Mouse (Mus musculus): ENCODE measurements around the gene Trp53i13. TPM values are rescaled to one million over a fixed set of nuclear protein-coding genes. Genes with fewer than 3 reads are reported as not detected.
A peak's percentile ranks its signal among the peaks of the same experiment; 100 is the strongest.

The Trp53i13 gene
- polyA plus RNA-seq, 1 experiment from 2014 or later, result 49.1 TPM

DNA sequence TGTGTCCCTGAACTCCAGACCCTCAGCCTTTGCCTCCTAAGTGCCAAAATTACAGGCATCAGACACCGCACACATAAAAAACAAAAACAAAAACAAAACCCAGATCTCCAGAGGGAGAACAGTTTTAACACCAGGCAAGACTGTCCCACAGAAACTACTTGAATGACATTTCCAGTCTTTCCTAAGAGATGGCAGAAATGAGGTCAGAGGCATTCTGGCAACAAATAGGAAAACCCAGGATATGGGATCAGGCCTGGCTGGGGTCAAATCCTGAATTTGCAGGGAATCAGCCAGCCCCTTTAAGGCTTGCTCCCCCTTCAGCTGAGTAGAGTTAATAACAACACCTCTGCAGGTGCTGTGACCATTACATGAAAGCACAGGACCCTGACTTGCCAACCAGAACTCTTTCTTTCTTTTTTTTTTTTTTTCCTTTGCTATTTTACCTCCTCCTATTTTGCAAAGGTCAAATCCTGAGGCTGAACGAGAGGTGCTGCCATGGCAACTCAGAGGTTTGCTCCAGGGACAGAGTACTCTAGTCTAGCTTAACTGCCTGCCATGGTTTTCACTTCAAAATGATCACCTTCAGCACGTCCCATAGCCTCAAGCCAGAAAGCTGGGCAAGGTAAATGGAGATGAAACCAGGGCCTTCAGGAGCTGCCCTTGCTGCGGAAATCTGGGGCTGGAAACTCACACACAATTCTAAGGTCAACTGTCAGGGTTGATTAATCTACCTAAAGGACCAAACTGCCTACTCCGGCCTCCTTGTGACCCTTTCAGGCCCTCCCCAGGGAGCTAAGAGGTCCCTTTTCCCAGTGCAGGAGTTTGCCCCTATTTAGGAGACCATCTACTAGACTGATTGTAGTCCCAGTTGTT, 1.0 kb upstream of the Trp53i13 start:
- Histone ChIP-seq H3K4me1 (replicated peaks) (peaks cover 33% of the 10 kb centered on the region), H3K27me3 (peaks cover 53% of the 10 kb centered on the region), H3K36me3 (no peaks in the 10 kb centered on the region), H3K4me3 (replicated peaks) (no peak overlapping the region), H3K9ac (replicated peaks) (no peak overlapping the region), H3K27ac (no peak overlapping the region), H3K4me2 (no peak overlapping the region), H3K9me3 (no peaks in the 10 kb centered on the region)
- no peak for ATAC-seq (ENCODE audit: insufficient number of reproducible peaks, insufficient read depth, low FRiP score, low TSS enrichment, low read depth)
- 48% methylated on average over 5 of the region's 5 CpGs for WGBS

DNA sequence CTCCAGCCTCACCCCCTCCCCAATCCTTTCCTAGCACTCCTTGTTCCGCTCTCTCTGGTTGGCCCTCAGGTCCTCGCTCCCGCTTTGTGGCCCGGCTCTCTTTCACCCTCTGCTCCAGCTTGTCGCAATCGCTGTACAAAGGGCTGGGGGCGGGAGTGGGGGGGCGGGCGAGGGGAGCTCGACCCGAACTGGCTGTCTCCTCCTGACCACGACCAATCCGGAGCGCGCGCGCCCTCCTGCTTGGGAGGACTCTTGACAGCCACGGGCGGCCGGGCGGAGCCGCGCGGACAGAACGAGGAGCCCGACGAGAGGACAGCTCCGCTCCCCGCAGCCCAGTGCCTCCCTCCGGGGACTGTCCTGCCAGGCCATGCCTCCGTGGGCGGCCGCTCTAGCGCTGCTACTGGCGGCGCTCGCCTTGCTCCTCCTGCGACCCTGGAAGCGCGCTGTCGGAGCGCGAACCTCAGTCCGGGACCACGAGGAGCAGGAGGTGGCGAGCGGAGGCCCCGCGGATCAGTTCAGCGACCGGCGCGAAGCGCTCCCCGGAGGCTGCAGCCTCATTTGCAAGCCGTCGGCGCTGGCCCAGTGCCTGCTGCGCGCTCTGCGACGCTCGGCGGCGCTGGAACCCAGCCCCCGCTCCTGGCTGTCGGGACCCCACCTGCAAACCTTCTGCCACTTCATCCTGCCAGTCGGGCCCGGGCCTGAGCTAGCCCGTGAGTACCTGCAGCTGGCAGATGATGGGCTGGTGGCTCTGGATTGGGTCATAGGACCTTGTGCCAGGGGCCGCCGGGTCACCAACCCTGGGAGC, 746 bp downstream of the Trp53i13 start, which contains the start of gene Abhd15:
TSS of gene Abhd15 (plus strand) at position 290 of the 805 bp plus-strand sequence.
- Histone ChIP-seq H3K4me2 (peak within 1 kb of the TSS; percentile 95), H3K9me3 (no peaks in the 10 kb centered on the region), H3K4me3 (replicated peaks) (peak within 1 kb of the TSS; percentile 66), H3K9ac (replicated peaks) (peak within 1 kb of the TSS; percentile 54; the same call in 1 of the 2 replicates), H3K4me1 (replicated peaks) (peaks cover 34% of the 10 kb centered on the region), H3K27me3 (peaks cover 51% of the 10 kb centered on the region), H3K36me3 (peaks cover 7% of the 10 kb centered on the region; the same call in 1 of the 2 replicates), H3K27ac (no peak within 1 kb of the TSS)
- under 1% methylated on average over 71 of the region's 72 CpGs for WGBS
- ATAC-seq (ENCODE audit: insufficient number of reproducible peaks, insufficient read depth, low FRiP score, low TSS enrichment, low read depth), result peak; percentile 12; the same call in 1 of the 2 replicates

GRCm38 (mm10) chr11:77514281-77514831, 1.4 kb downstream of the Trp53i13 start:
- Histone ChIP-seq H3K4me1 (replicated peaks) (peaks cover 34% of the 10 kb centered on the region), H3K4me2 (peak overlapping the region; percentile 95), H3K27ac (no peak overlapping the region), H3K9me3 (no peaks in the 10 kb centered on the region), H3K27me3 (peaks cover 50% of the 10 kb centered on the region), H3K4me3 (replicated peaks) (peak overlapping the region; percentile 56), H3K9ac (replicated peaks) (peak overlapping the region; percentile 54; the same call in 1 of the 2 replicates), H3K36me3 (peaks cover 14% of the 10 kb centered on the region)
- 7% methylated on average over 19 of the region's 19 CpGs for WGBS
- no peak for ATAC-seq (ENCODE audit: insufficient number of reproducible peaks, insufficient read depth, low FRiP score, low TSS enrichment, low read depth)

GRCm38 (mm10) chr11:77513811-77514170, 2.0 kb downstream of the Trp53i13 start:
- peak overlapping the region; percentile 95 for H3K4me2 ChIP-seq
- H3K27me3 ChIP-seq, result peaks cover 50% of the 10 kb centered on the region
- 8% methylated on average over 10 of the region's 10 CpGs for WGBS
- no peaks in the 10 kb centered on the region for H3K9me3 ChIP-seq
- H3K36me3 ChIP-seq, result peaks cover 19% of the 10 kb centered on the region
- H3K9ac ChIP-seq (replicated peaks), result peak overlapping the region; percentile 52; the same call in 1 of the 2 replicates
- no peak; the same call in 1 of the 2 replicates for ATAC-seq (ENCODE audit: insufficient number of reproducible peaks, insufficient read depth, low FRiP score, low TSS enrichment, low read depth)
- peaks cover 36% of the 10 kb centered on the region for H3K4me1 ChIP-seq (replicated peaks)
- peak overlapping the region; percentile 66 for H3K4me3 ChIP-seq (replicated peaks)
- no peak overlapping the region for H3K27ac ChIP-seq

DNA sequence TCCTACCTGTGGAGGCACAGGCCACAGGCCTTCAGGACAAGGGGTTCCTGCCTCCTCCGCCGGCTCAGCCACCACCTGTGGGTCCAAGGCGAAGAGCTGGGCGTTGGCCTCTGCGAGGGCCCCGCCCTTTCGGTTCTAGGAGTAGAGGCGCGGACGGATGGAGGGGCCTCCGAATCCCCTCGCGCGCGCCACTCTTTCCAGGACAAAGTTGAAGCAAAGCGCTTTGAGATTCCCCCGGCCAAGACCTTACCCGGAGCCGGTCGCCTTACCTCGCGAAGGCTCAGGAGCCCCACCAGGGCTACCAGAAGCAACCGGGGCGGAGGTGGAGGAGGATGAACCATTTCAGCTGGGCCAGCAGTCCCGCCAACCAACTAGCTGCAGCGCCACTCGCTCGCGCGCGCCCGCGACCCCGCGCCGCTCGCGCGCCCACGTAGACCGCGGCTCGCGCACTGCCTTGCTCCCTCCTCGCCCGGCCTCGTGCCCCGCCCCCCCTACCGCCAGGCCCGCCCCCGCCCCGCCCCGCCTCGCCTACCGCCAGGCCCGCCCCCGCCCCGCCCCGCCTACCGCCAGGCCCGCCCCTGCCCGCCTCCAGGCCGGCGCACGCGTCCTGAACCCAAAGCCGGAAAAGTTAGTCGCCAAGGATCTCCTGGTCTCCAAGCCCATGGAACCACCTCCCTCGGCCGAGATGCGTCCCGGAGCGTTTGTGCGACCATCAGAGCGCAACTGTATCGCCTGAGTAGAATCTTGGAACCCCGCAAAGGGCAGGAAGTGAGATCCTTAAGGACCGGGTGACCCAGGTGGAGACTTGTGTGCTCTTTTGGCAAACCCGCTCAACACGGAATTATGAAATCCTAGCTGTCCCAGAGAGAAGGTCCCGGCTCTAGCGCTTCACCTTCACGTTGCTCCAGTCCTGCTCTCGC, 2.6 kb downstream of the Trp53i13 start:
- Histone ChIP-seq H3K4me3 (replicated peaks) (peak overlapping the region; percentile 66), H3K27me3 (peaks cover 45% of the 10 kb centered on the region), H3K9ac (replicated peaks) (peak overlapping the region; percentile 78), H3K27ac (peak overlapping the region; percentile 83), H3K4me2 (peak overlapping the region; percentile 95), H3K4me1 (replicated peaks) (peaks cover 42% of the 10 kb centered on the region), H3K36me3 (peaks cover 24% of the 10 kb centered on the region), H3K9me3 (no peaks in the 10 kb centered on the region)
- peak; percentile 48 for ATAC-seq (ENCODE audit: insufficient number of reproducible peaks, insufficient read depth, low FRiP score, low TSS enrichment, low read depth)
- WGBS, result under 1% methylated on average over 54 of the region's 84 CpGs

GRCm38 (mm10) chr11:77511336-77511735, 4.4 kb downstream of the Trp53i13 start:
- Histone ChIP-seq H3K27me3 (peaks cover 28% of the 10 kb centered on the region), H3K27ac (no peak overlapping the region), H3K4me1 (replicated peaks) (peaks cover 41% of the 10 kb centered on the region), H3K9me3 (no peaks in the 10 kb centered on the region), H3K4me3 (replicated peaks) (no peak overlapping the region), H3K9ac (replicated peaks) (no peak overlapping the region), H3K4me2 (no peak overlapping the region), H3K36me3 (peaks cover 39% of the 10 kb centered on the region)
- ATAC-seq (ENCODE audit: insufficient number of reproducible peaks, insufficient read depth, low FRiP score, low TSS enrichment, low read depth), result no peak
- 79% methylated on average over 5 of the region's 5 CpGs for WGBS

GRCm38 (mm10) chr11:77508068-77509021, 7.4 kb downstream of the Trp53i13 start:
- H3K27me3 ChIP-seq, result no peaks in the 10 kb centered on the region
- H3K27ac ChIP-seq, result peak overlapping the region; percentile 56
- H3K4me2 ChIP-seq, result peak overlapping the region; percentile 76
- H3K4me3 ChIP-seq (replicated peaks), result peak overlapping the region; percentile 38
- H3K9ac ChIP-seq (replicated peaks), result peak overlapping the region; percentile 58
- H3K4me1 ChIP-seq (replicated peaks), result peaks cover 16% of the 10 kb centered on the region
- peak; percentile 70; the same call in 1 of the 2 replicates for ATAC-seq (ENCODE audit: insufficient number of reproducible peaks, insufficient read depth, low FRiP score, low TSS enrichment, low read depth)
- H3K36me3 ChIP-seq, result peaks cover 69% of the 10 kb centered on the region
- H3K9me3 ChIP-seq, result no peaks in the 10 kb centered on the region
- 16% methylated on average over 49 of the region's 49 CpGs for WGBS

DNA sequence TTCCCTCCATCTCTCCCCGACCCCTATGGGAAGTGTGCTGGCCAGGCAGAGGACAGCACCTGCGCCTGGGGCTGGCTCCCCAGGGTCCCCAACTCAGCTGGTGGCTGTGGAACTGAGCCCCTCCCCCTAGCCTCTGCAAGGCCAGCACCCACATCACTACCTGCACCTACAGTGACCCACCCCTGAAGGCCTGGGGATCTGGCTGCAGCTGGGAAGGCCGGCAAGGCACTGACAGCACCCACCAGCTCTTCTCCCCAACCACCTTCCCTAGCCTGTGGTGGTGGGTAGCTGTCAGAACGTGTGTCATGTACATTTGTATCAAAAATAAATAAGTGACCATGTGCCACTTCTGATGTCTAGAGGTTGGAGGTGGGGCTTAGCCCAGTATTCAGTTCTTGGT, 8.4 kb downstream of the Trp53i13 start:
- Histone ChIP-seq H3K9ac (replicated peaks) (no peak overlapping the region), H3K4me1 (replicated peaks) (peaks cover 15% of the 10 kb centered on the region), H3K4me2 (no peak overlapping the region), H3K36me3 (peaks cover 79% of the 10 kb centered on the region), H3K27ac (peak overlapping the region; percentile 30), H3K9me3 (no peaks in the 10 kb centered on the region), H3K27me3 (no peaks in the 10 kb centered on the region), H3K4me3 (replicated peaks) (no peak overlapping the region)
- 74% methylated on average over 4 of the region's 4 CpGs for WGBS
- ATAC-seq (ENCODE audit: insufficient number of reproducible peaks, insufficient read depth, low FRiP score, low TSS enrichment, low read depth), result no peak

- Histone ChIP-seq H3K4me1 (replicated peaks) (peaks cover 11% of the 10 kb centered on the region), H3K9ac (replicated peaks) (no peak overlapping the region), H3K36me3 (peaks cover 83% of the 10 kb centered on the region), H3K9me3 (no peaks in the 10 kb centered on the region), H3K27me3 (no peaks in the 10 kb centered on the region), H3K27ac (0 out of 2 replicates have a peak overlapping the region, but pooled peaks have one; percentile 30), H3K4me3 (replicated peaks) (no peak overlapping the region), H3K4me2 (no peak overlapping the region)
- WGBS, result 86% methylated on average over 6 of the region's 6 CpGs
- ATAC-seq (ENCODE audit: insufficient number of reproducible peaks, insufficient read depth, low FRiP score, low TSS enrichment, low read depth), result no peak
Measured at GRCm38 (mm10) chr11:77506941-77507340, 8.8 kb downstream of the Trp53i13 start.
